27 mouse cellular contexts compared by ENCODE assay signal in the genomic region with DNA sequence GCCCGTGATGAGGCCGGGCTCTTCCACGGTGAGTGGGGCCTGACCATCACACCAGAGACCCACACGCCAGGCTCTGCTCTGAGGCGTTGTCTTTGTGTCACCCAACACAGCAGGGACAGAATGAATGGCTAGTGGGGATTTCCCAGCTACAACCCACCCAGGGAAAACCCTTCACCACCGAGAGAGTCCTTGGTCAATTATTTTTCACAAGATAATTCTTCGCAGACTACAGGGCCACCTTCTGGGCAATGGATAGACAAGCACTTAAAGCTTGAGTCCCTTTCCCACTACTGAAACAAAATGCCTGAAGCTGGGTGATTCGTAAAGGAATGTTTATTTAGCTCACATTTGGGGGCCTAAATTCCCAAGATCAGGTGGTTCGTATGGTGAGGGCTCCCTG. TPM values are rescaled to one million over a fixed set of nuclear protein-coding genes. Genes with fewer than 3 reads are reported as not detected.
DNase-seq lines count a peak whose midpoint lies in the region; ATAC-seq and TF ChIP-seq lines count a peak whose summit lies in the region.
"Had no signal": no experiment of that assay in that cellular context is flagged by ENCODE, and none has a peak within 500 bp of the region (broad histone marks: within the 10 kb centered on the region; RNA-seq: fewer than 3 reads in every experiment).

No protein-coding gene starts in this region.

- intact Hi-C loops in heart, postnatal 36 days (cut with DNase I): no loop called here

- H3K9ac ChIP-seq in intestine, postnatal 0 days (ENCODE audit: low read depth, low read length): no peak overlapping the region
- H3K9ac ChIP-seq in intestine, embryonic 15.5 days: no peak overlapping the region
- H3K9ac ChIP-seq in CH12.LX (ENCODE audit: insufficient read depth, low read depth): no peak overlapping the region
- no peak overlapping the region for H3K9ac ChIP-seq in stomach, postnatal 0 days (ENCODE audit: low read length)
- H3K9ac ChIP-seq: embryonic facial prominence, embryonic 12.5 days; forebrain, embryonic 13.5 days; forebrain, embryonic 15.5 days; forebrain, postnatal 0 days had no signal

- H3K9me3 ChIP-seq in intestine, postnatal 0 days (ENCODE audit: control insufficient read depth): no peaks in the 10 kb centered on the region
- H3K9me3 ChIP-seq in intestine, embryonic 15.5 days: no peaks in the 10 kb centered on the region
- H3K9me3 ChIP-seq in CH12.LX (replicated peaks; ENCODE audit: low read length): no peaks in the 10 kb centered on the region
- no peaks in the 10 kb centered on the region for H3K9me3 ChIP-seq in stomach, postnatal 0 days (ENCODE audit: control insufficient read depth, low read length)
- H3K9me3 ChIP-seq: embryonic facial prominence, embryonic 10.5 days; embryonic facial prominence, embryonic 12.5 days; forebrain, embryonic 13.5 days; forebrain, embryonic 15.5 days had no signal

- peak; percentile 58 for DNase-seq in CH12.LX (ENCODE audit: extremely low read depth)
- no peak for DNase-seq in stomach, postnatal 0 days (ENCODE audit: low spot score)
- DNase-seq in heart, postnatal 36 days: no peak
- DNase-seq: adrenal gland, adult 8-10 months; adrenal gland, postnatal 14 days; adrenal gland, postnatal 36 days; B cell, adult 2 months; cerebellum, adult 11-12 months; cerebellum, adult 2 months; cerebellum, adult 9-10 months; cerebellum, postnatal 10 days; cerebellum, postnatal 25 days; forebrain, postnatal 0 days had no signal

- no peak overlapping the region for H3K4me3 ChIP-seq in intestine, postnatal 0 days (ENCODE audit: low read depth, low read length)
- H3K4me3 ChIP-seq in intestine, embryonic 15.5 days (replicated peaks): no peak overlapping the region
- no peak overlapping the region for H3K4me3 ChIP-seq in CH12.LX (replicated peaks in 1 of 3; ENCODE audit: low read depth in 2 of 3, low read length in 2 of 3, poor library complexity in 1 of 3)
- no peak overlapping the region for H3K4me3 ChIP-seq in stomach, postnatal 0 days (ENCODE audit: low read depth, low read length)
- H3K4me3 ChIP-seq: embryonic facial prominence, embryonic 10.5 days; embryonic facial prominence, embryonic 12.5 days; forebrain, embryonic 13.5 days; forebrain, embryonic 15.5 days had no signal

- TF ChIP-seq EP300 in CH12.LX (IDR thresholded peaks at IDR 0.05; ENCODE audit: low read length): no peak
- no peak for TF ChIP-seq EP300 in stomach, postnatal 0 days (optimal IDR thresholded peaks at IDR 0.05)

- H3K4me2 ChIP-seq in intestine, postnatal 0 days (replicated peaks; ENCODE audit: low read depth): no peak overlapping the region
- H3K4me2 ChIP-seq in intestine, embryonic 15.5 days (replicated peaks): no peak overlapping the region
- H3K4me2 ChIP-seq in CH12.LX (ENCODE audit: insufficient read depth, low read depth, poor library complexity, severe bottlenecking): peak overlapping the region; percentile 25; the same call in 1 of the 2 replicates
- no peak overlapping the region for H3K4me2 ChIP-seq in stomach, postnatal 0 days (replicated peaks; ENCODE audit: low read depth)
- H3K4me2 ChIP-seq: embryonic facial prominence, embryonic 12.5 days; forebrain, embryonic 13.5 days; forebrain, embryonic 15.5 days had no signal

- in situ Hi-C loops in CH12.LX (cut with MboI; ENCODE audit: low pct_ligation_motif_present, low pct_unique_long_range_greater_than_20kb, low sequenced_read_pairs): loop anchor here (5.0 kb wide), 1 partner anchor 35 kb away; no protein-coding TSS in a partner anchor

- no peaks in the 10 kb centered on the region for H3K4me1 ChIP-seq in intestine, postnatal 0 days (replicated peaks; ENCODE audit: control insufficient read depth, insufficient read depth, low read length)
- H3K4me1 ChIP-seq in intestine, embryonic 15.5 days (replicated peaks): no peaks in the 10 kb centered on the region
- H3K4me1 ChIP-seq in CH12.LX (ENCODE audit: control insufficient read depth in 1 of 2, insufficient read depth in 2 of 2): peaks cover 6 to 17% of the 10 kb centered on the region in 2 experiments
- H3K4me1 ChIP-seq in stomach, postnatal 0 days (replicated peaks; ENCODE audit: control insufficient read depth, insufficient read depth): no peaks in the 10 kb centered on the region
- H3K4me1 ChIP-seq: embryonic facial prominence, embryonic 12.5 days; forebrain, embryonic 13.5 days; forebrain, embryonic 15.5 days had no signal

- dilution Hi-C loops in CH12.LX (cut with MboI; ENCODE audit: extremely low pct_ligation_motif_present, extremely low pct_unique_long_range_greater_than_20kb, low sequenced_read_pairs): no loop called here

- 0 out of 2 replicates have a peak, but pooled peaks have one; percentile 16 for TF ChIP-seq CTCF in intestine, postnatal 0 days (IDR thresholded peaks at IDR 0.05; ENCODE audit: low read depth)
- TF ChIP-seq CTCF in CH12.LX (conservative IDR thresholded peaks at IDR 0.05 in 1 of 2, IDR thresholded peaks at IDR 0.05 in 1 of 2; ENCODE audit: low read depth in 2 of 2, low read length in 2 of 2): peak in 1 of 2 experiments; percentile 73; a peak in 2 of 4 replicates
- TF ChIP-seq CTCF in stomach, postnatal 0 days (IDR thresholded peaks at IDR 0.05; ENCODE audit: low read depth): peak; percentile 10; the same call in 1 of the 2 replicates

- H3K27me3 ChIP-seq in intestine, postnatal 0 days (replicated peaks; ENCODE audit: control insufficient read depth, insufficient read depth, low read length): no peaks in the 10 kb centered on the region
- no peaks in the 10 kb centered on the region for H3K27me3 ChIP-seq in intestine, embryonic 15.5 days (replicated peaks)
- peaks cover 49% of the 10 kb centered on the region for H3K27me3 ChIP-seq in CH12.LX (replicated peaks)
- H3K27me3 ChIP-seq in stomach, postnatal 0 days (ENCODE audit: control insufficient read depth, insufficient read depth, low read length): no peaks in the 10 kb centered on the region
- H3K27me3 ChIP-seq: embryonic facial prominence, embryonic 12.5 days; forebrain, embryonic 13.5 days; forebrain, embryonic 15.5 days had no signal

- WGBS in intestine, postnatal 0 days: 77% methylated on average over 9 of the region's 9 CpGs
- 77% methylated on average over 9 of the region's 9 CpGs for WGBS in intestine, embryonic 15.5 days
- WGBS in stomach, postnatal 0 days: 80% methylated on average over 9 of the region's 9 CpGs

- H3K79me2 ChIP-seq in CH12.LX (replicated peaks; ENCODE audit: control insufficient read depth, extremely low read depth, insufficient read depth, poor library complexity, severe bottlenecking): no peaks in the 10 kb centered on the region

- H3K36me3 ChIP-seq in intestine, postnatal 0 days (ENCODE audit: control insufficient read depth, insufficient read depth): no peaks in the 10 kb centered on the region
- no peaks in the 10 kb centered on the region for H3K36me3 ChIP-seq in intestine, embryonic 15.5 days
- no peaks in the 10 kb centered on the region for H3K36me3 ChIP-seq in CH12.LX (replicated peaks in 1 of 2; ENCODE audit: control insufficient read depth in 1 of 2, insufficient read depth in 1 of 2, low read length in 1 of 2)
- no peaks in the 10 kb centered on the region for H3K36me3 ChIP-seq in stomach, postnatal 0 days (ENCODE audit: control insufficient read depth, insufficient read depth, low read length)
- H3K36me3 ChIP-seq: embryonic facial prominence, embryonic 10.5 days; embryonic facial prominence, embryonic 12.5 days; forebrain, embryonic 15.5 days had no signal

- no peak for TF ChIP-seq POLR2A in CH12.LX (IDR thresholded peaks at IDR 0.05; ENCODE audit: low read depth, low read length)

- peak; percentile 77 for TF ChIP-seq RAD21 in CH12.LX (IDR thresholded peaks at IDR 0.05; ENCODE audit: low read depth, low read length)

- no peak for ATAC-seq in intestine, postnatal 0 days
- no peak for ATAC-seq in intestine, embryonic 15.5 days
- no peak for ATAC-seq in stomach, postnatal 0 days (ENCODE audit: low FRiP score, low TSS enrichment)
- ATAC-seq: activated CD4-positive, CD25-positive, alpha-beta regulatory T cell, adult 4 months; CD4-positive, CD25-positive, alpha-beta regulatory T cell, adult 4 months; forebrain, embryonic 13.5 days; forebrain, embryonic 15.5 days; forebrain, postnatal 0 days; Patski had no signal

- H3K27ac ChIP-seq in intestine, postnatal 0 days (ENCODE audit: low read depth, low read length): no peak overlapping the region
- no peak overlapping the region for H3K27ac ChIP-seq in intestine, embryonic 15.5 days
- no peak overlapping the region for H3K27ac ChIP-seq in CH12.LX (ENCODE audit: insufficient read depth, low read depth)
- H3K27ac ChIP-seq in stomach, postnatal 0 days (replicated peaks): no peak overlapping the region
- H3K27ac ChIP-seq: embryonic facial prominence, embryonic 10.5 days; embryonic facial prominence, embryonic 12.5 days; forebrain, embryonic 13.5 days; forebrain, embryonic 15.5 days had no signal

RNA-seq across cellular contexts. Expression of a gene that starts 4.7 kb away (rescaled TPM):
- polyA plus RNA-seq in intestine, postnatal 0 days (2015; fragmentation: Nextera tagmentation; extraction: Ambion mirVana): not detected in 2 replicates
- 0.27 and 0.34 TPM in 2 replicates for polyA plus RNA-seq in intestine, embryonic 15.5 days (2015; fragmentation: Nextera tagmentation; extraction: Ambion mirVana)
- total RNA-seq in CH12.LX (2012; rRNA removed) (not detected in 2 replicates), CH12.LX (2014; rRNA removed) (not detected in 2 replicates)
- polyA plus RNA-seq in CH12.LX (2012; ENCODE audit: insufficient read length, low read depth): not detected in 2 replicates
- polyA plus RNA-seq in stomach, postnatal 0 days (2015; fragmentation: Nextera tagmentation; extraction: Ambion mirVana): 0.04 TPM in 1 of 2 replicates, not detected in the other
- not detected for total RNA-seq in heart, postnatal 36 days (2021)
- total RNA-seq: adrenal gland, adult 18-20 months; adrenal gland, adult 8-10 months; adrenal gland, postnatal 36 days; ES-E14 had no signal
- polyA plus RNA-seq: activated CD4-positive, CD25-positive, alpha-beta regulatory T cell, adult 4 months; CD4-positive, CD25-positive, alpha-beta regulatory T cell, adult 4 months; cerebellum, adult 2 months; cortical plate, adult 2 months; embryonic facial prominence, embryonic 10.5 days; embryonic facial prominence, embryonic 12.5 days; embryonic facial prominence, embryonic 14.5 days; forebrain, embryonic 11.5 days; forebrain, embryonic 13.5 days; forebrain, embryonic 15.5 days; forebrain, postnatal 0 days; Patski had no signal

RNA-seq across cellular contexts. Expression of a gene that starts 16.3 kb away (rescaled TPM):
- 113 and 117 TPM in 2 replicates for polyA plus RNA-seq in intestine, postnatal 0 days (2015; fragmentation: Nextera tagmentation; extraction: Ambion mirVana)
- polyA plus RNA-seq in intestine, embryonic 15.5 days (2015; fragmentation: Nextera tagmentation; extraction: Ambion mirVana): 201 and 207 TPM in 2 replicates
- total RNA-seq in CH12.LX (2012; rRNA removed): 185 and 230 TPM in 2 replicates
- 175 and 188 TPM in 2 replicates for total RNA-seq in CH12.LX (2014; rRNA removed)
- 181 and 195 TPM in 2 replicates for polyA plus RNA-seq in CH12.LX (2012; ENCODE audit: insufficient read length, low read depth)
- 136 and 140 TPM in 2 replicates for polyA plus RNA-seq in stomach, postnatal 0 days (2015; fragmentation: Nextera tagmentation; extraction: Ambion mirVana)
- total RNA-seq in heart, postnatal 36 days (2021): 100 to 1,000 TPM; 160 to 167 TPM

RNA-seq across cellular contexts. Expression of a gene that starts 18.4 kb away (rescaled TPM):
- polyA plus RNA-seq in intestine, postnatal 0 days (2015; fragmentation: Nextera tagmentation; extraction: Ambion mirVana): 1.5 and 1.6 TPM in 2 replicates
- 3.7 and 4.6 TPM in 2 replicates for polyA plus RNA-seq in intestine, embryonic 15.5 days (2015; fragmentation: Nextera tagmentation; extraction: Ambion mirVana)
- total RNA-seq in CH12.LX (2012; rRNA removed) (5.7 and 7.0 TPM in 2 replicates), CH12.LX (2014; rRNA removed) (6.2 and 6.8 TPM in 2 replicates)
- 5.8 and 6.7 TPM in 2 replicates for polyA plus RNA-seq in CH12.LX (2012; ENCODE audit: insufficient read length, low read depth)
- 1.6 and 1.9 TPM in 2 replicates for polyA plus RNA-seq in stomach, postnatal 0 days (2015; fragmentation: Nextera tagmentation; extraction: Ambion mirVana)
- total RNA-seq in heart, postnatal 36 days (2021): 1 to 10 TPM; 3.4 to 3.7 TPM

RNA-seq across cellular contexts. Expression of a gene that starts 26.3 kb away (rescaled TPM):
- polyA plus RNA-seq in intestine, postnatal 0 days (2015; fragmentation: Nextera tagmentation; extraction: Ambion mirVana): 6.9 and 7.8 TPM in 2 replicates
- 39.9 and 40.0 TPM in 2 replicates for polyA plus RNA-seq in intestine, embryonic 15.5 days (2015; fragmentation: Nextera tagmentation; extraction: Ambion mirVana)
- 0.34 TPM in 1 of 2 replicates, not detected in the other for total RNA-seq in CH12.LX (2012; rRNA removed)
- total RNA-seq in CH12.LX (2014; rRNA removed): not detected in 2 replicates
- not detected in 2 replicates for polyA plus RNA-seq in CH12.LX (2012; ENCODE audit: insufficient read length, low read depth)
- polyA plus RNA-seq in stomach, postnatal 0 days (2015; fragmentation: Nextera tagmentation; extraction: Ambion mirVana): 7.5 and 8.9 TPM in 2 replicates
- total RNA-seq in heart, postnatal 36 days (2021): 1 to 10 TPM; 2.2 to 2.5 TPM

RNA-seq across cellular contexts. Expression of a gene that starts 32.1 kb away (rescaled TPM):
- polyA plus RNA-seq in intestine, postnatal 0 days (2015; fragmentation: Nextera tagmentation; extraction: Ambion mirVana): 15.8 and 16.7 TPM in 2 replicates
- 27.2 and 28.3 TPM in 2 replicates for polyA plus RNA-seq in intestine, embryonic 15.5 days (2015; fragmentation: Nextera tagmentation; extraction: Ambion mirVana)
- total RNA-seq in CH12.LX (2012; rRNA removed) (97.2 and 125 TPM in 2 replicates), CH12.LX (2014; rRNA removed) (4.4 and 6.1 TPM in 2 replicates)
- 0.79 and 1.2 TPM in 2 replicates for polyA plus RNA-seq in CH12.LX (2012; ENCODE audit: insufficient read length, low read depth)
- 18.7 and 19.1 TPM in 2 replicates for polyA plus RNA-seq in stomach, postnatal 0 days (2015; fragmentation: Nextera tagmentation; extraction: Ambion mirVana)
- total RNA-seq in heart, postnatal 36 days (2021): 10 to 100 TPM; 15.3 to 17.6 TPM
